ENCODE assay signal across 8 mouse cellular contexts in genomic region chr15:25413378-25413901, GRCm38 (mm10). TPM values are rescaled to one million over a fixed set of nuclear protein-coding genes. Genes with fewer than 3 reads are reported as not detected.
A peak's percentile ranks its signal among the peaks of the same experiment; 100 is the strongest.
DNase-seq lines count a peak whose midpoint lies in the region; ATAC-seq lines count a peak whose summit lies in the region.

Basp1 (minus strand) TSS chr15:25413764.

- H3K9me3 ChIP-seq in forebrain, embryonic 13.5 days (replicated peaks), result no peaks in the 10 kb centered on the region

- peak; percentile 57 for ATAC-seq in forebrain, embryonic 13.5 days

- peaks cover 52% of the 10 kb centered on the region for H3K4me1 ChIP-seq in forebrain, embryonic 13.5 days

- intact Hi-C loops in heart, postnatal 25 days (cut with DNase I), result loop anchor here (5.0 kb wide), 1 partner anchor 366 kb away; no protein-coding TSS in a partner anchor

- DNase-seq in CD4-positive helper T cell, adult 2 months (ENCODE audit: low read depth, low spot score), result peak; percentile 58
- peak; percentile 40 to 57 for DNase-seq in adrenal gland, postnatal 36 days
- peak; percentile 3 for DNase-seq in heart, postnatal 25 days (ENCODE audit: low spot score)
- peak; percentile 73 for DNase-seq in layer of hippocampus, adult 9-11 months
- DNase-seq in lung, postnatal 10 days, result peak; percentile 71
- peak; percentile 88 for DNase-seq in retina, embryonic 14.5 days (ENCODE audit: low spot score)
- peak; percentile 58 for DNase-seq in urinary bladder, adult 2 months (ENCODE audit: low spot score)

- H3K9ac ChIP-seq in forebrain, embryonic 13.5 days, result peak within 1 kb of the TSS; percentile 100

- H3K4me2 ChIP-seq in forebrain, embryonic 13.5 days, result peak within 1 kb of the TSS; percentile 71

- no peaks in the 10 kb centered on the region for H3K27me3 ChIP-seq in forebrain, embryonic 13.5 days

- WGBS in forebrain, embryonic 13.5 days, result 0% methylated on average over 18 of the region's 60 CpGs

- peak within 1 kb of the TSS; percentile 99 for H3K27ac ChIP-seq in forebrain, embryonic 13.5 days

- H3K36me3 ChIP-seq in forebrain, embryonic 13.5 days (ENCODE audit: poor library complexity, severe bottlenecking), result peaks cover 7% of the 10 kb centered on the region

- peak within 1 kb of the TSS; percentile 93 for H3K4me3 ChIP-seq in forebrain, embryonic 13.5 days

RNA-seq across cellular contexts. Expression of gene Basp1, which starts in this region (rescaled TPM):
- 1 to 10 TPM; 4.4 to 7.2 TPM for total RNA-seq in adrenal gland, postnatal 36 days (2021)
- 154 and 164 TPM in 2 replicates for polyA plus RNA-seq in forebrain, embryonic 13.5 days (2015; fragmentation: Nextera tagmentation; extraction: Ambion mirVana)
- total RNA-seq in heart, postnatal 25 days (2021), result 1 to 10 TPM; 2.3 to 2.4 TPM
- polyA plus RNA-seq in urinary bladder, adult 2 months (2012; rRNA removed), result 66.5 and 83.1 TPM in 2 replicates

Comparison
In these comparisons a context has a peak if more than half of its experiments do, and no peak if none do; other contexts are left out.
1. Peak in every context shown above with its lines: DNase-seq, ATAC-seq, H3K4me3 ChIP-seq and H3K27ac ChIP-seq.
2. DNase-seq: peak in every context shown above with its lines; median percentile 88 in retina, embryonic 14.5 days; 73 in layer of hippocampus, adult 9-11 months; 71 in lung, postnatal 10 days; 58 in CD4-positive helper T cell, adult 2 months; 58 in urinary bladder, adult 2 months; 48 in adrenal gland, postnatal 36 days; 3 in heart, postnatal 25 days.